Mouse (Mus musculus): Measurements from ENCODE around the gene Foxn3. TPM values are rescaled to one million over a fixed set of nuclear protein-coding genes. Genes with fewer than 3 reads are reported as not detected.

The Foxn3 gene
- polyA plus RNA-seq (2015; fragmentation: Nextera tagmentation; extraction: Ambion mirVana): 96.4 and 114 TPM in 2 replicates

DNA sequence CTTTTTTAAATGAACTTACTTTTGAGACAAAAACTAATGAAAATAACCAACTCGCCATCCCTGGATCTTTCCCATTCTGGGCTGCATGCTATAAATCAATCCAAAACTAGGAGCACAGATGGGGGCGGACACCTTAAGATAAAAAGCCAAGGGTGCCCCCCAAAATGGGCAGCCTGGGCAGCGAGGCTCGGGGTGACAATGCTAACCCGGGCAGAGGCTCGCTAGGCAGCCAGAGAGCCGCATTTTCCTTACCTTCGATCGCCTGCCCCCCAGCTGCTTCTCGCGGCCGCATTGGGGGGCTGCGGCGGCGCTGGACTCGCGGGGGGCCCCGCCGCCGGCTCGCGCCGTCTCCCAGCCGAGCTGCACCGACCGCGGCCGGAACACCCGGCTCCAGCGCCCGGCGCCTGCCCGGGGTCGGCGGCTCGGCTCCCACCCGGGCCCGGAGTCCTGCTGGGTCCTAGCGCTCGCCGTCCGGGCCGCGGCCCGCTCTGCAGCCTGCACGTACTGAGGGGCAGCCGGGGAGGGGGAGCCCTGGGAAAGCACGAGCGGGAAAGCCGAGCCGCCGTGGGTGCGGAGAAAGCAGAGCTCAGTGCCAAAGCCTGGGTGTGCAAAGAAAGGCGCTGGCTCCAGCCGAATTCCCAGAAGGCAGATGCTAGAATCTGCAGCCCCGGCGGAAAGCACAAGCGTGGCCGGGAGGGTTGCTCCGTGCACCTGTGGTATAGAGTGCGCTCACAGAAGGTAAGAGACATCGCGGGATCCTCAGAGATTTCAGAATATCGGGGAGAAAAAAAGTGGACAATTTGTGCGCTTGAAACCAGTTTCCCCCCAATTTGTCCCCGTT lies at the start of gene Foxn3:
TSS of gene Foxn3 (minus strand) at position 364 of the 841 bp plus-strand sequence.

